Mouse (Mus musculus): ENCODE measurements around the gene Emc10. TPM values are rescaled to one million over a fixed set of nuclear protein-coding genes. Genes with fewer than 3 reads are reported as not detected.

Emc10 gene
- polyA plus RNA-seq, 1 experiment from 2014 or later: 121 TPM

DNA sequence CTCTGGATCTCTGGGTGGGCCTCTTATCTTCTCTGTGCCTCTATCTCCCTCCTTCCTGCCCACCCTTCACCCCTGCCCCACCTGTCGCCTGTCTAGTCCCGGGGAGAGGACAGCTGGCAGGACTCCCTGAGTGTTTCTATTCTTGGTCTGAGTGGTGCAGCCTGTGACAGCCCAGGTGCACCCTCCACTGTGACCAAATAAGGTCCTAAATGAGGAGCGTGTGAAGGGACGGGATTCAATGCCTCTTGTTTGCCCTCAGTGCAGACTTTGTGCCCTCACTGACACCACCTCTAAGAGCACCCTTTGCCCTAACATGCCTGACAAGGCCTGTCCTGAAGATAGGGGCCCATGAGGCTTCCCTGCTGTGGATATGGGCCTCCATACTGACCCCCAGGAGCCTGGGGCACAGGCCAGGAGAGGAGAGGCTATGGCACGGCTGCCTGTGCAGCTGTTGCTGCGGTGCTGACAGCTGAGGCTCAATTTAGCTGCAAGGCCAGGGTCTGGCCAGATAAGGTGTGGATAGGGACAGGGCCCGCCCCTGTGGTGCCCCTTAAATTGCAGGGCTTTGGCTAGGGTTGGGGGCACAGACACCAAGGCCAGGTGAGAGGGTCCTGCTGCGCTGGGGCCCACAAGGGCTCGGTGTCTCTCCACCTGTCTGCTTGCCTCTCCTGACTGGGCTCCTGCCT, 23.2 kb downstream of the Emc10 start:
- WGBS: 58% methylated on average over 9 of the region's 9 CpGs
- no peaks in the 10 kb centered on the region for H3K36me3 ChIP-seq
- H3K9me3 ChIP-seq: no peaks in the 10 kb centered on the region
- H3K27ac ChIP-seq: no peak overlapping the region
- peaks cover 25% of the 10 kb centered on the region for H3K27me3 ChIP-seq
- H3K4me1 ChIP-seq (replicated peaks): peaks cover 64% of the 10 kb centered on the region
- H3K4me3 ChIP-seq: no peak overlapping the region
- no peak for ATAC-seq (ENCODE audit: low FRiP score)
- no peak overlapping the region for H3K4me2 ChIP-seq
- H3K9ac ChIP-seq: peak overlapping the region; percentile 60

- ATAC-seq (ENCODE audit: low FRiP score): no peak
- no peak overlapping the region for H3K9ac ChIP-seq
- H3K4me3 ChIP-seq: no peak overlapping the region
- WGBS: 25% methylated on average over 1 of the region's 1 CpGs
- peaks cover 19% of the 10 kb centered on the region for H3K27me3 ChIP-seq
- peaks cover 68% of the 10 kb centered on the region for H3K4me1 ChIP-seq (replicated peaks)
- H3K9me3 ChIP-seq: no peaks in the 10 kb centered on the region
- H3K36me3 ChIP-seq: no peaks in the 10 kb centered on the region
- H3K27ac ChIP-seq: no peak overlapping the region
- no peak overlapping the region for H3K4me2 ChIP-seq
These were observed 23.8 kb downstream of the Emc10 start for GRCm38 (mm10) chr7:44472558-44472885.

DNA sequence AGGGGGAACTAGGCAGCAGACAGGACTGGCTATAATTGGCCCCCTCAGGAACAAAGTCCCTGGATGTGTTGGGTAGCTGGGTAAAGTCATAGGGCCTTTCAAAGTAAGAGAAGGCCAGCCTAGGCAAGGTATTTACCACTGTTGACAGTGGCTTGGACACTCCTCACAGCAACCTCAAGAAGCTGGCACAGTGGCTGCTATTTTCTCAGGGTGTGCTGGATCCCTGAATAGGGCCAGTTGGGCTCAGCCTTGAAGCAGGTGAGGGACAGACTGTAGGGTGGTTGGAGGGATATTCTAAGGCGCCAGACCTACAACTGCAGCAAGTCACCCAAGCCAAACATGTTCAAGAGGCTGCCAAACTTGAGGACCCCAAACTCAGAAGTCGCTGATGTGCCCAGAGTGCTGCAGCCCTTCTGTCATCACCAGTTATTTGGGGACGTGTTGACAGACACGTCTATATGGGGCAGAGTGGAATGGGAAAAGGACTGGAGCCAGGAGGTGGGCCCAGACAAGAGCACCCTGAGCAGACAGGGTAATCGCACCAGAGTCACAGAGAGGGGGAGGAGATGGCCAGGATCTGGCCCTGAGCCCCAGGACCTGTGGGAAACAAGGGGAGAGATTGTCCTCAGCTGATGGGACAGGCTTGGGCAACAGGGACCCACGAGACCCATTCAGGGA, 24.3 kb downstream of the Emc10 start:
- no peak for ATAC-seq (ENCODE audit: low FRiP score)
- Histone ChIP-seq H3K4me1 (replicated peaks) (peaks cover 73% of the 10 kb centered on the region), H3K36me3 (no peaks in the 10 kb centered on the region), H3K27ac (no peak overlapping the region; the same call in 1 of the 2 replicates), H3K9me3 (no peaks in the 10 kb centered on the region), H3K9ac (no peak overlapping the region), H3K27me3 (peaks cover 15% of the 10 kb centered on the region), H3K4me3 (no peak overlapping the region), H3K4me2 (no peak overlapping the region)
- 57% methylated on average over 6 of the region's 6 CpGs for WGBS

DNA sequence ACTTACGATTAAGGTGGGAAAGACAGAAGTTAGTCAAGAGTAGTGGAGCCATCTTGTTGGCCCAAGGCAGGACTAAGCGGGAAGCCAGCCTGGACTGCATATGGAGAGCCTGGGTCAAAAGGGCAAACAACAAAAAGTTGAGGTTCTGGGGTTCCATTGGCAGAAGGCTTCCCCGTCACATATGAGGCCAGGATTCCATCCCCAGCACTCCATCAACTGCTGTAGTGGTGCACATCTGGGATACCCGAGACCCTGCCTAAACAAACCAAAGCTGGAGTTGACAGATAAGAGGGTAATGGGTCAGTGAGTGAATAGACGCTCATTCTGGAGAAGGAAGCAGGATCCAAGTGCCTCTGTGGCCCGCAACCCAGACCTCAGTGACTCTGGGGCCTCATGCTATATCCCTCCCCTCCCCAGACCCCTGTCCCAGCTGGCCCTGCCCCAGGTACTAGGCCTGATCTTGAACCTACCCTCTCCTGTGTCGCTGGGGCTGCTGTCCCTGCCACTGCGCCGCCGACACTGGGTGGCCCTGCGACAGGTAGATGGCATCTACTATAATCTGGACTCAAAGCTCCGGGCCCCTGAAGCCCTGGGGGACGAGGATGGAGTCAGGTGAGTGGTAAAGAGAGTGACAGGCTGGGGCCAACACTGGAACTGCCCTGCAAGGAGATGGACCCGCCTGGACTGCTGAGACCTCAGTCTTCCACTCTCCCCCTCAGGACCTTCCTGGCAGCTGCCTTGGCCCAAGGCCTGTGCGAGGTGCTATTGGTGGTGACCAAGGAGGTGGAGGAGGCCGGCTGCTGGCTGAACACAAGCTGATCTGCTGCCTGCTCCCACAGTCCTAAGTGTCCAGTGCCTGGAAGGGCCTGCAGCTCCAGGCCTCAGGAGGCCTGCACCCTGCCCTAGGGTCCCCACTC, 25.4 kb downstream of the Emc10 start:
- Histone ChIP-seq H3K9me3 (no peaks in the 10 kb centered on the region), H3K9ac (no peak overlapping the region), H3K4me1 (replicated peaks) (peaks cover 84% of the 10 kb centered on the region), H3K27ac (no peak overlapping the region), H3K4me2 (no peak overlapping the region), H3K4me3 (no peak overlapping the region), H3K36me3 (no peaks in the 10 kb centered on the region), H3K27me3 (0 out of 2 replicates have a peak, but pooled peaks cover 5% of the 10 kb centered on the region)
- no peak for ATAC-seq (ENCODE audit: low FRiP score)
- WGBS: 88% methylated on average over 16 of the region's 16 CpGs

- H3K27me3 ChIP-seq: no peaks in the 10 kb centered on the region
- ATAC-seq (ENCODE audit: low FRiP score): no peak
- H3K4me1 ChIP-seq (replicated peaks): peaks cover 88% of the 10 kb centered on the region
- no peak overlapping the region for H3K4me2 ChIP-seq
- no peaks in the 10 kb centered on the region for H3K9me3 ChIP-seq
- H3K4me3 ChIP-seq: no peak overlapping the region
- no peaks in the 10 kb centered on the region for H3K36me3 ChIP-seq
- 88% methylated on average over 16 of the region's 16 CpGs for WGBS
- H3K27ac ChIP-seq: peak overlapping the region; percentile 95
- H3K9ac ChIP-seq: peak overlapping the region; percentile 77
These were observed 26.4 kb downstream of the Emc10 start for GRCm38 (mm10) chr7:44469677-44470675.

DNA sequence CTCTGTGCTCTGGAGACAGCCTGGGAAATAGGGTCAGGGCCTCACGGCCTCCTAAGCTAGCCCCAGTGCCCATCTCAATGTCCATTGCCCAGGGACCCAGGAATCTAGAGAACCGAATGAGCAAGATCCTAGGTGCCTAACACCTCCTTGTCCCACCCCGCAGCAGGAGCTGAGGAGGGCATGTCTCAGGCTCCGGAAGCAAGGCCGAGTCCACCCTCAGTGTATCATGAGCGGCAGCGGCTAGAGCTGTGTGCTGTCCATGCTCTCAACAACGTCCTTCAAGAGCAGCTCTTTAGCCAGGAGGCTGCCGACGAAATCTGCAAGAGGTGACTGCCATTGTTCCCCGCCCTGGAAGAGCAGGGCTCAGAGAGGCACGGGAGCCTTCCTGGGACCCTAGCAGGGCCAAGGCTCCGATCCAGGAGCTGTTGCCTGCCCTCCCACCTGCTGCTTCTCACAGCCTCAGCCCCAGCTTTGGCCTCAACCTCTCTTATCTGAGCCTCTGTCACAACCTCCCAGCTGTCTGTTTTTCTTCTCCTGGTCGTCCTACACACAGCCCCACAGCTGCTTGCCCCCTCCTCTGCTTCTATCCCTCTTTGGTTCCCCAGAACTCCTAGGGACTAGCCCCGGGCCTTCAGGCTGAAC, 27.6 kb downstream of the Emc10 start:
- ATAC-seq (ENCODE audit: low FRiP score): no peak
- Histone ChIP-seq H3K36me3 (peaks cover 5% of the 10 kb centered on the region), H3K9me3 (no peaks in the 10 kb centered on the region), H3K4me2 (peak overlapping the region; percentile 71), H3K9ac (peak overlapping the region; percentile 77), H3K27ac (peak overlapping the region; percentile 95), H3K4me1 (replicated peaks) (peaks cover 90% of the 10 kb centered on the region), H3K4me3 (peak overlapping the region; percentile 53), H3K27me3 (no peaks in the 10 kb centered on the region)
- 55% methylated on average over 15 of the region's 15 CpGs for WGBS

GRCm38 (mm10) chr7:44467811-44468411, 28.4 kb downstream of the Emc10 start, which contains the start of gene Josd2:
Gene Josd2, plus strand, starts transcription at chr7:44467980.
- Histone ChIP-seq H3K27me3 (no peaks in the 10 kb centered on the region), H3K4me1 (replicated peaks) (peaks cover 93% of the 10 kb centered on the region), H3K4me3 (peak within 1 kb of the TSS; percentile 53), H3K4me2 (peak within 1 kb of the TSS; percentile 71), H3K9me3 (no peaks in the 10 kb centered on the region), H3K9ac (peak within 1 kb of the TSS; percentile 77), H3K27ac (peak within 1 kb of the TSS; percentile 95), H3K36me3 (peaks cover 14% of the 10 kb centered on the region)
- peak; percentile 94 for ATAC-seq (ENCODE audit: low FRiP score)
- under 1% methylated on average over 42 of the region's 42 CpGs for WGBS

DNA sequence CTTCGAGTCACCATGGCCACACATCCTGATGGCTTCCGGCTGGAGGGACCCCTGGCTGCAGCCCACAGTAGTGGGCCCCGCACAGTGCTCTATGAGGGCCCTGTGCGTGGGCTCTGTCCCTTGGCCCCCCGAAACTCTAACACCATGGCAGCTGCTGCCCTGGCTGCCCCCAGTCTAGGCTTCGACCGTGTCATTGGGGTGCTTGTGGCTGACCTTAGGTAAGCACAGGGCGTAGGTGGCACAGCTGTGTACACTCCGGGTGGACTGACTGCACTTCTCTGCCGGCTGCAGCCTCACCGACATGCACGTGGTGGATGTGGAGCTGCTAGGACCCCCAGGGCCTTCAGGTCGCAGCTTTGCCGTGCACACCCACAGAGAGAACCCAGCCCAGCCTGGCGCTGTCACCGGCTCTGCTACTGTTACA, 29.4 kb downstream of the Emc10 start:
- H3K4me2 ChIP-seq: peak overlapping the region; percentile 71; the same call in 1 of the 2 replicates
- H3K9ac ChIP-seq: peak overlapping the region; percentile 20
- peaks cover 93% of the 10 kb centered on the region for H3K4me1 ChIP-seq (replicated peaks)
- H3K9me3 ChIP-seq: no peaks in the 10 kb centered on the region
- H3K36me3 ChIP-seq: peaks cover 24% of the 10 kb centered on the region
- peak overlapping the region; percentile 95 for H3K27ac ChIP-seq
- WGBS: 80% methylated on average over 16 of the region's 16 CpGs
- H3K27me3 ChIP-seq: peaks cover 2% of the 10 kb centered on the region
- no peak; the same call in 1 of the 2 replicates for ATAC-seq (ENCODE audit: low FRiP score)
- no peak overlapping the region; the same call in 1 of the 2 replicates for H3K4me3 ChIP-seq

DNA sequence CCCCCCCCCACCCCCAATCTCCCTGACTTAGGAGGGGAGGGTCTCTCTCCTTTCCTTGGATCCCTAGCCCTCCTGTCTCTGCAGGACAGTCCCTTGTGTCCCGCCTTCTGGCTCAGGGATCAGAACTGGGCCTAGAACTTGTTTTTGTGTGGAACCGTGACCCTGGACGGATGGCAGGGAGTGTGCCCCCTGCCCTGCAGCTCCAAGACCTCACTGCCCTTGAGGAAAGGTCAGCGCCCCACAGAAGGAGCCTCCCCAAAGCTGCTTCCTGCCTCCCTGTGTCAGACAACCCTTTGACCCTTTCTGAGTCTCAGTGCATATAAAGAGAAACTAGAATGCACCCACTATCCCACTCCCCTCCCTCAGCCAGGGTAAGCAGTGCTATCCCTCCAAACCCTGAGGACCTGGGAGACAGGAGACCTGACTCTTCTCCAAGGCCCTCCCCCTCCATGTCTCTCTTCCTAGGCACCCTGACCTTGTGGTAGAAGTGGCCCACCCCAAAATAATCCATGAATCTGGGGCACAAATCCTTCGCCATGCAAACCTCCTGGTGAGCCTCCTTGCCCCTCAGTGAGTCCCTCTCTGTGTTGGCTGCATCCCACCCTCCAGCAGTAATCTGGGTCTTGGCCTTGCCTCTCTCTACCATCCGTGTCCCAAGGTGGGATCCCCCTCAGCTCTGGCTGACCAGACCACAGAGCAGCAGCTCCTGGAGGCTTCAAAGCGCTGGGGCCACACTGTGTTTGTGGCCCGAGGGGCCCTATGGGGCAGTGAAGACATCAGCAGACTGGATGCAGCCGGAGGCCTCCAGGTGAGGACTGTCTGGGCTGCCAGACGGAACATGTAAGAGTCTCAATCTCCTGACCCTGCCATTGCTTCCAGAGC, 30.1 kb downstream of the Emc10 start:
- Histone ChIP-seq H3K4me2 (no peak overlapping the region), H3K4me1 (replicated peaks) (peaks cover 92% of the 10 kb centered on the region), H3K27ac (peak overlapping the region; percentile 95), H3K9me3 (no peaks in the 10 kb centered on the region), H3K9ac (peak overlapping the region; percentile 20), H3K4me3 (no peak overlapping the region), H3K36me3 (peaks cover 31% of the 10 kb centered on the region), H3K27me3 (peaks cover 9% of the 10 kb centered on the region)
- 81% methylated on average over 10 of the region's 10 CpGs for WGBS
- no peak for ATAC-seq (ENCODE audit: low FRiP score)

DNA sequence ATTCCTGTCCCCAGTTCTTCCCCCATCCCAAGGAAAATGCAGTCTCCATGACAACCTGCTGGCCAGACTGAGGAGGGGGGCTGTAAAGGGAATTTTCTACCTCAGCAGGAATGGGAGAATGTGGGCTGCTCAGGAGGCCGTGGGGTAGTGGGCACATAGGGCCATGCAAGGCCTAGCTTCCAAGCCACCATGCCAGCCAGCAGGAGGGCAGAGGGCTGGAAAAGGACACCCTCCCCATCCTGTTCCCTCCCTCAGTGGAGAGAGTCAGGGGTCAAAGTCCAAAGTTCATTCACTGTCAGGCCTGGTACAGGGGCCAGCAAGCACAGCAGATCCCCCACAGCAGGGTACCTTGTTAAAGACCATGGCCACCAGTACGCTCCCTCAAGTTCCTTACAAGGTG, 31.2 kb downstream of the Emc10 start, which contains the start of gene Aspdh:
Gene Aspdh, plus strand, starts transcription at position 281 of the 400 bp plus-strand sequence.
- Histone ChIP-seq H3K27me3 (peaks cover 13% of the 10 kb centered on the region), H3K9me3 (no peaks in the 10 kb centered on the region), H3K4me2 (peak within 1 kb of the TSS; percentile 10; the same call in 1 of the 2 replicates), H3K9ac (peak within 1 kb of the TSS; percentile 60), H3K27ac (peak within 1 kb of the TSS; percentile 95), H3K4me3 (no peak within 1 kb of the TSS), H3K4me1 (replicated peaks) (peaks cover 85% of the 10 kb centered on the region), H3K36me3 (peaks cover 42% of the 10 kb centered on the region)
- 39% methylated on average over 2 of the region's 2 CpGs for WGBS
- no peak for ATAC-seq (ENCODE audit: low FRiP score)
